Mouse (Mus musculus) G1E-ER4 (cell line): ENCODE data around the gene Rfxank. TPM values are rescaled to one million over a fixed set of nuclear protein-coding genes. Genes with fewer than 3 reads are reported as not detected.

Experiments used
- GATA1 ChIP-seq: IDR thresholded peaks from one replicate; pipeline ENCODE4 v1.8.0; 2012; ENCODE audit warnings: low read length, inconsistent platforms
- polyA plus RNA-seq: library from polyadenylated mRNA; stranded (reverse); fragments of >175 nt; gene quantifications from 2 replicates; pipeline ENCODE4 v1.2.3, GENCODE M21; 2012

The Rfxank gene
- polyA plus RNA-seq, 1 experiment, result 3.2 TPM

DNA sequence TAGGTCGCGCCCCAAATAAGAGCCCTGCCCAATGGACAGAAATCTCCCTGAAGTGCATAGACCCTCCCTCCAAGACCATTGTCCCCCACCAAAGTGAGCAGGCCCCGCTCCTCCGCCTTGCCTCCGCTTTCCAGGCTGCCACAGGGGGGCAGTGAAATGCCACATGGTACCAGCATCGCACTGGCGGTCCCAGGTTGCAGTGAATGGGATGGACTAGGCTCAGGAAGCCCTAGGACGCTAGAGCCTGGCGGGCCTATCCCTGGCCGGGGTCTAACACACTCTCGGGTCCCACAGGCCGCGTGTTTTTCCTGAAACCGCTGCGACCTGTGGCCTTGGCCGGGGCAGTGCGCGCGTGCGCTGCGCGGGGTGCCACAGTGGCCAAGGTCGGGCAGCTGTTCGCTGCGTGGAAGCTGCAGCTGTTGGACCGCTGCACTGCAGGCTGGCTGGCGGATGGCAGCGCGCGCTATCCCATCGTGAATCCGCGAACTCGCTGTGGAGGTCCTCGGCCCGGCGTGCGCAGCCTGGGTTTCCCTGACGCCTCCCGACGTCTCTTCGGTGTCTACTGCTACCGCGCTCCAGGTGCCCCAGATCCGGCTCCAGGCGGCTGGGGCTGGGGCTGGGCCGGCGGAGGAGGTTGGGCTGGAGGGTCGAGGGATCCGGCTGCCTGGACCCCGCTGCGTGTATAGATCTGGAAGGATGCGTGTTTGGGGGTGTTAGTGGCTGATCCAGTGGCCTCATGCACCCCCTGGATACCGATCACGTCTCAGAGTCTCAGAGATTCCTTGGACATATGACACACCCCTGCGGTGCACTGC lies 50.9 kb downstream of the Rfxank start:
- TF ChIP-seq GATA1, result no peak

DNA sequence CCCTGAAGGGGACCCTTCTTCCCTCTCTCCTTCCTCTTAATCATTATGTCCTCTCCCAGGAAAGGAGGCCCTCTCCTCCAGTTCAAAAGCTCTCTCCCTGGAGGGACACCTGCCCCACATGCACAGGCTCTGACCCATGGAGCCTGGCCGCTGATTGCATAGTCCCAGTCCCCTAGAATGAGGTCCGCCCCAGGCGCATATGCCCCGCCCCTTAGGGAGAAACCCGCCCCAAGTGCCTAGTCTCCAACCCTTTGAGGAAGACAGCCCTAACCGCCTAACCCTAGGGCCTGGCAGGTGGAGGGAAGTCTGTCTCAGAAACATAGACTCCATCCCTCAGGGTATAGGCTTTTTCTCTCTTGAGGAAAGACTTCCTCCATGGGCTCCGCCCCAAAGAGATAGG lies 51.7 kb downstream of the Rfxank start:
- TF ChIP-seq GATA1, result no peak

- TF ChIP-seq GATA1, result no peak
Observed at GRCm38 (mm10) chr8:70086151-70086550, 52.8 kb downstream of the Rfxank start.

GRCm38 (mm10) chr8:70084191-70085065 lies 54.5 kb downstream of the Rfxank start:
- TF ChIP-seq GATA1, result no peak

- TF ChIP-seq GATA1, result no peak
Observed at GRCm38 (mm10) chr8:70083285-70083684, 55.7 kb downstream of the Rfxank start, which contains the start of gene Hapln4. TSS of gene Hapln4 (plus strand) at chr8:70083457.

GRCm38 (mm10) chr8:70081976-70082375 lies 57.0 kb downstream of the Rfxank start:
- no peak for TF ChIP-seq GATA1

Other genes starting within 250 kb of the Rfxank start
- gene Tssk6, start 237.0 kb downstream of the Rfxank start, polyA plus RNA-seq, result 0.13 and 0.17 TPM in 2 replicates
- gene Ndufa13, start 236.6 kb downstream of the Rfxank start, polyA plus RNA-seq, result 148 and 187 TPM in 2 replicates
- gene Yjefn3, start 236.4 kb downstream of the Rfxank start, polyA plus RNA-seq, result 4.4 and 7.0 TPM in 2 replicates
- 79.8 and 115 TPM in 2 replicates for gene Gatad2a, start 142.8 kb downstream of the Rfxank start, polyA plus RNA-seq
- 44.0 and 45.1 TPM in 2 replicates for gene Mau2, start 96.4 kb downstream of the Rfxank start, polyA plus RNA-seq
- gene Sugp1, start 96.3 kb downstream of the Rfxank start, polyA plus RNA-seq, result 48.9 and 53.3 TPM in 2 replicates
- 0.08 TPM in 1 of 2 replicates, not detected in the other for gene Tm6sf2, start 66.2 kb downstream of the Rfxank start, polyA plus RNA-seq
- gene Hapln4, start 55.7 kb downstream of the Rfxank start, polyA plus RNA-seq, result not detected in 2 replicates
- not detected in 2 replicates for gene Ncan, start 18.3 kb downstream of the Rfxank start, polyA plus RNA-seq
- gene Nr2c2ap, start 7.8 kb downstream of the Rfxank start, polyA plus RNA-seq, result 17.2 and 17.9 TPM in 2 replicates
- gene Borcs8, start 345 bp upstream of the Rfxank start, polyA plus RNA-seq, result 20.5 and 52.7 TPM in 2 replicates
- 2.7 and 3.6 TPM in 2 replicates for gene Mef2b, start 557 bp upstream of the Rfxank start, polyA plus RNA-seq
- 130 and 149 TPM in 2 replicates for gene Tmem161a, start 33.2 kb upstream of the Rfxank start, polyA plus RNA-seq
- 18.7 and 20.1 TPM in 2 replicates for gene Slc25a42, start 73.2 kb upstream of the Rfxank start, polyA plus RNA-seq
- 21.8 and 26.2 TPM in 2 replicates for gene Sugp2, start 95.1 kb upstream of the Rfxank start, polyA plus RNA-seq
- 24.5 and 26.2 TPM in 2 replicates for gene Armc6, start 95.3 kb upstream of the Rfxank start, polyA plus RNA-seq
- 34.3 and 37.1 TPM in 2 replicates for gene Homer3, start 143.7 kb upstream of the Rfxank start, polyA plus RNA-seq
- gene Ddx49, start 163.3 kb upstream of the Rfxank start, polyA plus RNA-seq, result 41.5 and 54.5 TPM in 2 replicates
- gene Cope, start 163.4 kb upstream of the Rfxank start, polyA plus RNA-seq, result 311 and 375 TPM in 2 replicates
- not detected in 2 replicates for gene Cers1, start 176.6 kb upstream of the Rfxank start, polyA plus RNA-seq
- gene Gdf1, start 190.7 kb upstream of the Rfxank start, polyA plus RNA-seq, result not detected in 2 replicates
- 126 and 139 TPM in 2 replicates for gene Upf1, start 214.1 kb upstream of the Rfxank start, polyA plus RNA-seq
- 0.28 and 0.29 TPM in 2 replicates for gene Comp, start 234.4 kb upstream of the Rfxank start, polyA plus RNA-seq